Mouse (Mus musculus) left cerebral cortex, postnatal 4 days (tissue): ENCODE measurements around the gene Tmem132b. TPM values are rescaled to one million over a fixed set of nuclear protein-coding genes. Genes with fewer than 3 reads are reported as not detected.
A peak's percentile ranks its signal among the peaks of the same experiment; 100 is the strongest.

Source experiments
- DNase-seq: peaks from one replicate; pipeline ENCODE4 v3.0.0-alpha.2; 2022
- intact Hi-C: fragments of 180-260 bp; cut with DNase I; formaldehyde crosslinking; loops from one replicate; pipeline ENCODE4 v1.15.1; 2025
- total RNA-seq, 2 experiments: library from RNA; stranded (reverse); gene quantifications; 2 replicates each; pipeline ENCODE4 v1.2.3; 2021

The Tmem132b gene
- total RNA-seq, 2 experiments from 2014 or later, result 62.9 to 66.4 TPM

GRCm38 (mm10) chr5:125752546-125752945, 221.0 kb downstream of the Tmem132b start:
- intact Hi-C loops, result no loop called here

GRCm38 (mm10) chr5:125756987-125757530, 225.5 kb downstream of the Tmem132b start:
- intact Hi-C loops, result no loop called here
- no peak for DNase-seq

More at GRCm38 (mm10) chr5:125752546-125752945, 221.0 kb downstream of the Tmem132b start:
- no peak for DNase-seq

GRCm38 (mm10) chr5:125758506-125758905, 226.9 kb downstream of the Tmem132b start:
- intact Hi-C loops, result no loop called here
- no peak for DNase-seq

- peak; percentile 91 for DNase-seq
- intact Hi-C loops, result no loop called here
Observed at GRCm38 (mm10) chr5:125766941-125767340, 235.4 kb downstream of the Tmem132b start.

GRCm38 (mm10) chr5:125767950-125768349, 236.4 kb downstream of the Tmem132b start:
- DNase-seq, result no peak
- intact Hi-C loops, result no loop called here

DNA sequence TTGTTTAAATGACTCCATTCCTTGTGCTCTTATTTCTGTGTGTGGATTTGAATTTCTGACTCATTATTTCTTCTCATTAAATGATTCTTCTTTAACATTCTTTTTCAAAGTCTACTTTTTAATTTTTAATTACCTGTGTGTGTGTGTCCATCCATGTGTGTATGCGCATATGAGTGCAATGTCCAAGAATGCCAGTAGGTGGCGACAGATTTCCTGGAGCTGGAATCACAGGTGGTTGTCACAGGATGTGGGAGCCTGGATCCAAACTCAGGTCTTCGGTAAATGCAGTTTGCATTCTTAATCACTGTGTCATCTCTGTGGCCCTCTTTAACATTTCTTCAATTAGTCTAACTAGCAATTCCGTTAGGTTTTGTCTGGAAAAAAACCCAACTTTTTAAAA, 240.7 kb downstream of the Tmem132b start:
- DNase-seq, result no peak
- intact Hi-C loops, result no loop called here

DNA sequence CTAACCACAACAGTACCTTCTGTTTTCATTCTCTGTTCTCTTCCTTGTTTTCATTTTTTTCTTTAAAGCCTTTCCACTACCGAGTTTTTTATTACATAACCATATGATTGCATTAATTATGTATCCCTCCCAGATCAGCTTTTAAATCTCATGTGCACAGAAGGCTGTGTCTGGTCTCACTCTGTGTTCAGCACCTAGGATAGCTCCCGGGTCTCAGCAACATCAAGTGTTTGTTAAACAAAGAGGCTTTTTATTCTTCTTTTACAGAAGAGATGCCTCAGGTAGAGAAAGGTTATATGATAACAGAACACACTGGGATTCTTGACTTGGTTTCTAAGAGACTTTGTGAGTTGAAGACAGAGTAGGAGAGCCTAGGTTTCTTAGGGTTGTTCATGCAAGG, 241.2 kb downstream of the Tmem132b start:
- intact Hi-C loops, result no loop called here

DNA sequence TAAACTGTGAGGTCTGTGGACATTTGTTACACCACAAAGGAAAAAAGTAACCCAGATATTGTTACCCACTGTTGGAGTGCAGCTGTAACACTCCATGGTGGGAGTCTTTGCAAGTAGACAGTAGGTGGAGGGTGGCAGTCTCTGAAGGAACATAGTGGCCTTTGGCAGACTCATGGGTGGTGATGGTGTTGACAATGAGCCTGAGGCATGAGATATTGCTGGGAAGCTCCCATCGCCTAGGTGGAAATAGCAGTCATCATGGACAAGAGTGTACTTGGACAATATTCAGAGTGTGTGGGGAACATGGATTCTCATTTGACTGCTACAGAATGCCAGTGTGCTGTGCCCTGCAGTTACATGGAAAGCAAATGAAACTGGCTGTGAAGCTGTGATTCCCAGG, 248.8 kb downstream of the Tmem132b start:
- DNase-seq, result no peak
- intact Hi-C loops, result no loop called here

More for the DNA sequence above, 241.2 kb downstream of the Tmem132b start:
- DNase-seq, result no peak

DNA sequence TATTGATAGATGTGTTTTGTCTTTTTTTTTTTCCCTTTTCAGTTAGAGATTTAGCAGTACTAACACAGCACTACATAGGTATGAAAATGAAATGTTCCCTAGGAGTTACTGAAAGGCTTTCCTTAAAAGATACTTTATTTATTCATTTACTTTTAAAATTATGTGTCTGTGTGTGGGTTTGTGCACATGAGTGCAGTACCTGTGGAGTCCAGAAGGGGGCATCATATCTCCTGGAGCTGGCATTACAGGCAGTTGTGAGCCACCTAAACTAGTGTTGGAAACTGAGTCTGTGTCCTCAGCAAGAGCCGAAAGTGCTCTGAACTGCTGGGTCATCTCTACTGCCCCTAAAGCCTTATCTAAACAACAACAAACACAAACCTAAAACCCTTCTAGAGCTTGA, 261.1 kb downstream of the Tmem132b start:
- no peak for DNase-seq

GRCm38 (mm10) chr5:125794318-125794717, 262.7 kb downstream of the Tmem132b start:
- DNase-seq, result no peak
- intact Hi-C loops, result no loop called here

More for the DNA sequence above, 261.1 kb downstream of the Tmem132b start:
- intact Hi-C loops, result no loop called here

DNA sequence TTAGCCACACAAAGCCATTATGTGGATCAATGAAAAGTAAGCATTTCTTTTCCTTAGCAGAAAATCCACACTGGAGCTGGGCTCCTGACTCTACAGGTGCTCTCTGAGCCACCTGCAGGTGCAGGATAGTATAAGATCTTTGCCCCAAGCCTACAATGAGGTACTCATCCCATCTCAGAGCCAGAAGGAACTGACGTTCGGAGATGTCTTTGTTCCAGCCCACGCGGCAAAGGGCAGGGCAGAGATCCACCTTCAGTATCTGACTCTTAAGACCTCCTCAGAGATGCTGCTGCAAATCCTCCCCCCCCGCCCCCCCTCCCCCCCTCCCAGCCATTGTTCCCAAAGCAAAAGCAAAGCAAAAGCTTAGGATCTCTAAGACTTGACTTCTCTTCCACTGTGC, 268.0 kb downstream of the Tmem132b start:
- intact Hi-C loops, result no loop called here
- DNase-seq, result no peak

GRCm38 (mm10) chr5:125800025-125800424, 268.5 kb downstream of the Tmem132b start:
- intact Hi-C loops, result no loop called here
- peak; percentile 62 for DNase-seq

GRCm38 (mm10) chr5:125802801-125803200, 271.2 kb downstream of the Tmem132b start:
- intact Hi-C loops, result no loop called here
- DNase-seq, result peak; percentile 59

DNA sequence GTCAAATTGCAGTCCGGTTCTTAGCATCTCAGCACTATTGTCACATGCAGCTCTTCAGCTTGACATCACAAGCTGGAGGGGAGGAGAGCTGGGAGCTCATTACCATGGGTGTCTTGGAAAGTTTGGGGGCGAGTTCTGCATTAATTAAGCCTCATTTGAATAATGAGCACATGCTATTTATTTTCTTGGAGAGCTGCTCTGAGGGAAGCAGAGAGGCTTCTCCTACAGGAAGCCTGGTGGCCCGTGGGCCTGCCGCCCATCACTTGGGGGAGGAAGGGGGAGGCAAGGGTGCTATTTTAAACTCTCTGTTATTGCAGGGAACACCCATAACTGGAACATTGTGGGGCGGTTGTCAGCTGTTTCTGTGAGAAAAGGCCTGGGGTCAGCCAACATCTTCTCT, 273.8 kb downstream of the Tmem132b start:
- no peak for DNase-seq
- intact Hi-C loops, result no loop called here

DNA sequence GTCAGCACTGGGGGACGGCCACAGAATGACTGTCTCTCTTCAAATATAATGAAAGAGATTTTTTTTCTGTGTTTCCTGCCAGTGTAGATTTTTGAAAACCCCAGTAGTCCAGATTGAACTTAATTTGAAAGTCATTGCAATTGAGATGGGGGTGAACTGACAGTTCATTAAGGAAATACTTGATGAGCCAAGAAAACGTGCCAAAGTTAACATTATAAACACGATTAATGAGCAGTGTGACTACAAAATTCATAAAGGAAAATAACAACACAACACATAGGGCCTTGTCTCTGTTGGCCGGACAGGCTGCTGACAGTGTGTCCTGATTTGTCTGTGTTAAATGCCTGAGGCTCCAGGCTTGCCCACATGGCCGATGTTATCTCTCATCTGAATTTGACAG, 276.3 kb downstream of the Tmem132b start:
- DNase-seq, result no peak
- intact Hi-C loops, result no loop called here

DNA sequence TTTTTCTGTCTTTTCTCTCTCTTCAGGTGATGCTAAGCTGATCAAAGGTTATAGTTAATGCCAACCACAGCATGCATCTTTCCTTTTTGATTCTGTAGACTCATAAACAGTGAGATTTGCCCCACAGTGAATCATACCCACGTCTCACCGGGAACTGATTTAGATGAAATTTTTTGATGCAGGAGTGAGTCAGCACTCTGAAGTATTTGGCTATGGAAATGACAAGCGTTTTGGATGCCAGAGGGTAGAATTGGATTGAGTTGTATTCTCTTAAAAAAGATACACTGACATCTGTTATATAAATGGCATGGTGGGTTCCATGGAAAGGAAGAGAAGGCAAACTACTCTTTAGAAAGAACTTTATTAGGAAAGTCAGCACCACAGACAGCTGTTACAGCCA, 297.8 kb downstream of the Tmem132b start:
- intact Hi-C loops, result no loop called here
- no peak for DNase-seq

GRCm38 (mm10) chr5:125835890-125836289, 304.3 kb downstream of the Tmem132b start:
- intact Hi-C loops, result no loop called here
- DNase-seq, result no peak

GRCm38 (mm10) chr5:125836761-125837160, 305.2 kb downstream of the Tmem132b start:
- intact Hi-C loops, result no loop called here
- no peak for DNase-seq

Other genes with a start within 250 kb of the Tmem132b start
- 10 to 100 TPM; 56.2 to 56.7 TPM for gene Scarb1, start 190.7 kb upstream of the Tmem132b start, total RNA-seq
- under 1 TPM; 0.48 to 0.52 TPM for gene Gm10382, start 142.5 kb upstream of the Tmem132b start, total RNA-seq
- gene Ubc, start 141.6 kb upstream of the Tmem132b start, total RNA-seq, result 100 to 1,000 TPM; 849 to 918 TPM
- gene Dhx37, start 97.7 kb upstream of the Tmem132b start, total RNA-seq, result 10 to 100 TPM; 20.3 to 20.6 TPM
- 10 to 100 TPM; 81.1 to 88.2 TPM for gene Bri3bp, start 90.2 kb upstream of the Tmem132b start, total RNA-seq
- 100 to 1,000 TPM; 112 to 116 TPM for gene Aacs, start 56.0 kb upstream of the Tmem132b start, total RNA-seq